ENCODE assay signal across 15 mouse cellular contexts in the genomic region with DNA sequence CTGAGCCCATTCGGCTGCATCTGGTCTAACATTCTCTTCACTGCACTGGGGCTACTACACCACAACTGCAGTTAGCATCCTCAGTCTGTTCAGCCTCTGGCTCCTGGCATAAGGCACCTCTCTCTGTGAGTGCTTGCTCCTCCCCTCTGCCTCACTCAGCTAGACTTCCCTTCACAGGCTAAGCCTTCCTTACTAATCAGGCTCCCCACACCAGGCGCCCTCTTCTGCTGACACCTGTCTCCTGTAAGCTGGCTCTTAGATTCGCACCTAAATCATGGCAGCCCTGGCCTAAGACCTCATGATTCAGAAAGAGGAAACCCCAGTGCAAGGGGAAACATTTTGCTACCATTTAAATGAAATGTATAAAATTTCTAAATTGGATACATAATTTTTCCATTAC.
"Had no signal": no experiment of that assay in that cellular context is flagged by ENCODE, and none has a peak within 500 bp of the region (broad histone marks: within the 10 kb centered on the region; RNA-seq: fewer than 3 reads in every experiment).

No protein-coding gene starts in this region.

- H3K9me3 ChIP-seq: midbrain, embryonic 10.5 days; midbrain, embryonic 13.5 days; midbrain, embryonic 15.5 days; neural tube, embryonic 12.5 days had no signal

- H3K4me1 ChIP-seq: midbrain, embryonic 13.5 days; midbrain, embryonic 15.5 days; neural tube, embryonic 12.5 days had no signal

- H3K4me2 ChIP-seq: lung, embryonic 14.5 days; midbrain, embryonic 13.5 days; midbrain, embryonic 15.5 days; neural tube, embryonic 12.5 days had no signal

- ATAC-seq: midbrain, embryonic 13.5 days; midbrain, embryonic 15.5 days had no signal

- H3K4me3 ChIP-seq: midbrain, embryonic 10.5 days; midbrain, embryonic 13.5 days; midbrain, embryonic 15.5 days; neural tube, embryonic 12.5 days had no signal

- H3K9ac ChIP-seq: lung, embryonic 14.5 days; midbrain, embryonic 13.5 days; midbrain, embryonic 15.5 days; neural tube, embryonic 12.5 days had no signal

- DNase-seq: lung, adult 18-20 months; lung, embryonic 14.5 days; lung, postnatal 10 days; lung, postnatal 4 days; retina, postnatal 1 day; right cerebral cortex, adult 18-20 months; right cerebral cortex, postnatal 25 days; right cerebral cortex, postnatal 4 days; spleen, adult 18-20 months; thymus, adult 18-20 months; thymus, postnatal 36 days had no signal

- H3K27me3 ChIP-seq: midbrain, embryonic 13.5 days; midbrain, embryonic 15.5 days; neural tube, embryonic 12.5 days had no signal

- H3K27ac ChIP-seq: midbrain, embryonic 10.5 days; midbrain, embryonic 13.5 days; midbrain, embryonic 15.5 days; neural tube, embryonic 12.5 days had no signal

- H3K36me3 ChIP-seq: midbrain, embryonic 10.5 days; midbrain, embryonic 13.5 days; midbrain, embryonic 15.5 days; neural tube, embryonic 12.5 days had no signal
